ENCODE assay signal across 19 mouse cellular contexts in the genomic region with DNA sequence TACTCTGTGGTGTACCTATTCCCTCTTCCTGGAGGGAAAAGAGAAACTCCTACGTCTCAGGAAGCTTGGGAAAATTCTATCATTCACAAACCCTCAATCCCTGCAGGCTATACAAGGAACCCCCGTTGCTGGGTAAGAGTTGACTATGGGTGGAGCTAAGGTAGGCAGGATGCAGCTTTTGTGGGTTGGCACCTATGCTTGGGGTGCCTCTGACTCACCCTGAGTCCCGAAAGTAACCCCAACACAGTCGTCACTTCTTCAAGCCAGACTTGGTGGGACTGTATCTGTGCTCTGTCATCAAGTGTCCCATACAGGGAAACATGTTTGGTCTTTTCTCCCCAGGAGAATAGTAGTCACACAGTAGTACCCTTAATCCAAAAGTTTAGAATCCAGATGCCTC.
A peak's percentile ranks its signal among the peaks of the same experiment; 100 is the strongest.
DNase-seq lines count a peak whose midpoint lies in the region; ATAC-seq lines count a peak whose summit lies in the region.
"Had no signal": no experiment of that assay in that cellular context is flagged by ENCODE, and none has a peak within 500 bp of the region (broad histone marks: within the 10 kb centered on the region; RNA-seq: fewer than 3 reads in every experiment).

No protein-coding gene starts in this region.

- H3K27me3 ChIP-seq in heart, embryonic 12.5 days (replicated peaks) = peaks cover 6% of the 10 kb centered on the region; the same call in 1 of the 2 replicates
- H3K27me3 ChIP-seq: CH12.LX; embryonic facial prominence, embryonic 13.5 days; hindbrain, embryonic 15.5 days had no signal

- no peaks in the 10 kb centered on the region for H3K4me1 ChIP-seq in heart, embryonic 12.5 days (replicated peaks)

- no peak overlapping the region for H3K4me2 ChIP-seq in heart, embryonic 12.5 days
- H3K4me2 ChIP-seq: embryonic facial prominence, embryonic 13.5 days; forebrain, embryonic 12.5 days; heart, embryonic 11.5 days; hindbrain, embryonic 15.5 days had no signal

- H3K9ac ChIP-seq in heart, embryonic 12.5 days = no peak overlapping the region
- H3K9ac ChIP-seq: embryonic facial prominence, embryonic 13.5 days; forebrain, embryonic 12.5 days; hindbrain, embryonic 15.5 days had no signal

- H3K27ac ChIP-seq in heart, embryonic 12.5 days (ENCODE audit: poor library complexity, severe bottlenecking) = no peak overlapping the region
- H3K27ac ChIP-seq: embryonic facial prominence, embryonic 13.5 days; forebrain, embryonic 12.5 days; hindbrain, embryonic 10.5 days; hindbrain, embryonic 15.5 days had no signal

- no peak for DNase-seq in heart, adult 8-10 months (ENCODE audit: low spot score)
- DNase-seq in spleen, adult 12 weeks (ENCODE audit: low spot score) = peak; percentile 0
- DNase-seq in spleen, postnatal 14 days (ENCODE audit: low spot score in 2 of 2) = no peak
- DNase-seq in induced T-regulatory cell, adult 2 months (ENCODE audit: low read depth) = peak; percentile 48
- DNase-seq in thymus, adult 18-20 months = no peak
- DNase-seq in adrenal gland, adult 8-10 months = no peak
- DNase-seq: adrenal gland, postnatal 14 days; cerebellum, adult 11-12 months; cerebellum, adult 9-11 months; cerebellum, postnatal 36 days; gastrocnemius, postnatal 10 days; heart, adult 18-20 months had no signal

- H3K4me3 ChIP-seq in heart, embryonic 12.5 days = no peak overlapping the region
- H3K4me3 ChIP-seq: embryonic facial prominence, embryonic 13.5 days; forebrain, embryonic 12.5 days; hindbrain, embryonic 10.5 days; hindbrain, embryonic 15.5 days had no signal

- H3K36me3 ChIP-seq in heart, embryonic 12.5 days = peaks cover 12% of the 10 kb centered on the region
- H3K36me3 ChIP-seq: forebrain, embryonic 12.5 days; hindbrain, embryonic 10.5 days; hindbrain, embryonic 15.5 days had no signal

- H3K9me3 ChIP-seq in heart, embryonic 12.5 days (replicated peaks) = no peaks in the 10 kb centered on the region
- H3K9me3 ChIP-seq: embryonic facial prominence, embryonic 13.5 days; forebrain, embryonic 12.5 days; hindbrain, embryonic 10.5 days; hindbrain, embryonic 15.5 days had no signal

- ATAC-seq in heart, embryonic 12.5 days (ENCODE audit: insufficient number of reproducible peaks, low FRiP score) = peak; percentile 36; the same call in 1 of the 2 replicates

- whole genome bisulfite sequencing in heart, embryonic 12.5 days = 70% methylated on average over 4 of the region's 4 CpGs

Comparison
In these comparisons a context has a peak if more than half of its experiments do, and no peak if none do; other contexts are left out.
1. DNase-seq: peak in spleen, adult 12 weeks (single experiment) and induced T-regulatory cell, adult 2 months (single experiment); none in heart, adult 8-10 months (single experiment), spleen, postnatal 14 days (0 of 2), thymus, adult 18-20 months (0 of 2) and adrenal gland, adult 8-10 months (single experiment).